Mouse (Mus musculus) spleen, adult 12 weeks (tissue): ENCODE data around the gene Card11.

Experiments used
- DNase-seq: peaks from one replicate; pipeline ENCODE4 v3.0.0; 2022; ENCODE audit warnings: low spot score

The Card11 gene

DNA sequence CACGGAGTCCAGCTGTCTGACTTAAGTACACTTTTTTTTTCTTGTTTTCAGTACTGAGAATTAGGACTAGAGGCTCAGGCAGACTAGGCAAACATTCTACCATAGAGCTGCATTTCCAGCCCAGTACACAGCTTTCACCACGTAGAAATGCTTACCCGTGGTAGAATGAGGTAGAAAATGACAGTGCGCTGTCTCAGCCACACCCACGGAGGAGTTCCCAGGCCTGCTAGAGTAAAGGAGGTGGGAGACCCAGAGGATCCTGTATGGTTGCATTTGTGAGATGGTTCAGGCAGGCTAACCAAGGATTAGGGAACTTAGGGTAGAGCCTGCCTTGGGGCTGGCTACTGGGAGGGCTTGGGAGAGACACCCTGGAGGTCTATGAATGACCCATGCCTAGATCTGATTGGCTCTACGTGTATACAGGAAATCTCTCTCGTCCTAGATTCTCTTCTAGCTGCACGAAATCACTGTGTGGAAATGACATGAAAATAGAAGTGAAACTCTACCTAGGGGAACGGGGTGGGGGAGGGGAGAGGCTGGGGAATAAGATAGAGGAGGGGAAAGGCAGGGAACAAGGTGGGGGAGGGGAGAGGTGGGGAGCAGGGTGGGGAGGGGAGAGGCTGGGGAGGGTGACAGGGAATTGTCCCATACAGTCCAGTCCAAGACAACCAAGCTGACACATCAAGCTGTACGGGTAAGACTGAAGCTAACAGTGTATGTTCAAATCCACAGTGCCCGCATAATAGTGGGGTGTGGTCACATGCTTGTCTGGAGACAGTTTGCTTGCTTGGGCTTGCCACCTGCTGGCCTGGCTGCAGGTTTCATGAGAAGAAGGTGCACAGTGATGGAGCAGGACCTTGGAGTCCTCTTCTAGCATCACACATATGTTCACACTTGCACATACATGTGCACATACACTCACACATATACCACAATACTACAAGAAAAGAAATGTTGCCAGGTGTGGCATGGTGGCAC lies 8.0 kb downstream of the Card11 start:
- DNase-seq = no peak

DNA sequence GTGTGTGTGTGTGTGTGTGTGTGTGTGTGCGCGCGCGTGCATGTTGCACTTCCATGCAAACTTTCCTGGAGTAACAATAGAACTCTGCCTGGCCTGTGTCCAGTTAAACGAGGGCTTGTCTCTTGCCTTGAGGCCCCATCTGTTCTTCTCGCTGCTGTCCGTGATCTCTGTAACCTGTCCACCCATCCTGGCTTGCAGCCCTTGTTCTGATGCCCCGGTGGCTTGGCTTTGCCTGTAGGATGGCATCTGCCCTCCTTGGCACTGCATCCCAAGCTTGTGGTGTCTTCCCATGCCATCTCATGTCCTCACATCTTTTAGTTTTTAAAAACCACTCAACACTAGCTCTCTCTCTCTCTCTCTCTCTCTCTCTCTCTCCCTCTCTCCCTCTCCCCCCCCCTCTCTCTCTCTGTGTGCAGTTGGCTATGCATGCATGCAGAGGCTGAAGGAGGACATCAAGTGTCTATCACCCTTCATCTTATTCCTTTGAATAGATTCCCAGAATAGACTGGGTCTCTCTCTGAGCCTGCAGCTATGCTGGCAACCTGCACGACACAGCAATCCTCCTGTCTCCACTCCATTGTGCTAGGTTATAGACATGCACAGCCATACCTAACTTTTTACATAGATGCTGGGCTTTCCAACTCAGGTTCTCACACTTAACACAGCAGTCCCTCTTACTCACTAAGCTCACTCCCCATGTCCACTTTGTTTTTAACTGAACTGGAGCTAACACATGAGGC lies 14.9 kb downstream of the Card11 start:
- no peak for DNase-seq

DNA sequence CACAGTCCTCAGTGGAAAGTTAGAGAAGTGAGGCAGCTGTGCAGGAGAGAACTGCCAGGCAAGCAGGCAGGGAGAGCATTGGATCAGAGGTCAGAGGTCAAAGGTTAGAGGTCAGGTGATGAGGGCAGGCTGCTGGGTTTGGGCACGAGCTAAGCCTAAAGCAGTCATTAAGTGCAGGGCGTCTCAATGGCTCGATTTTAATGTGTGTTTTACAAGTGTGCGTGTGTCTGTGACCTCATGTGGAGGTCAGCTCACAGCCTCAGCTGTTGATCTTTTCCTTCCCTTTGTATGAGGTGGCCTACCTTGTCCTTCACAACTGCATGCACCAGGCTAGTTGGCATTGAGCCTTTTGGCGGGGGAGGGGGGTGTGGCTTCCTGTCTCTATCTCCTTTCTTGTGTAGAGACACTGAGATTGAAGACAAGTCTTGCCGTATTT lies 19.0 kb downstream of the Card11 start:
- no peak for DNase-seq

DNA sequence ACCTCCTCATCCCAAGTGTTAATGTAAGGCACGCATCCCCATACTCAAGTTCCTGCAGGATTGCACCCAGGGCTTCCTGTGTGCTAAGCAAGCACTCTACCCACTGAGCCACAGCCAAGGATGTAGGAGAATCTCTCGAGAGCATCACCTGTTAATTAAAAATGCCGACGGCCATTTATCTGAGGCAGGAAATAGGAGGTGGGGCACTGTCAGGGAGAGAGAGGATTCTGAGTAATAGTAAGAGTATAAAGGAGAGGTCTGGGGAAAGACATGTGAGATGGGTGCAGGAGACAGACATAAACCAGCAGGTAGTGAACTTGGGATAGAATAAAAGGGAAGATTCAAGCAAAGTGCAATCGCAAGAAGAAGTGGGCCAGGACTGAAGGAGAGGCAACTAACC lies 19.6 kb downstream of the Card11 start:
- DNase-seq = no peak

DNA sequence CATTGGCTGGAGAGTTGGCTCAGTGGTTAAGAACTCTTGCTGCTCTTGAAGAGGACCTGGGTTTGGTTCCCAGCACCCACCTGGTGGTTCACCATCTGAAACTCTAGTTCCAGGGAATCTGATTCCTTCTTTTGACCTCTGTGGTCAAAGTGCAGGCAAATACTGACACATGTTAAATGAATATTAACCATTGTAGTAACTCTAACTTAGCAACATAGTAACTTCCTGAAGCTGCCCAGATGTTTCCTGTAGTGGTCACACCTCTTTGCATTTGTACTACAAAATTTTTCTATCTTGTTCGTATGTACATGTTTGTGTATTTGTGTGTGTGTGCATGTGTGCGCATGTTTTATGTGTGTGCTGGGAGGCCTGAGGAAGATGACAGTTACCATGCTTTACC lies 20.3 kb downstream of the Card11 start:
- DNase-seq = no peak

DNA sequence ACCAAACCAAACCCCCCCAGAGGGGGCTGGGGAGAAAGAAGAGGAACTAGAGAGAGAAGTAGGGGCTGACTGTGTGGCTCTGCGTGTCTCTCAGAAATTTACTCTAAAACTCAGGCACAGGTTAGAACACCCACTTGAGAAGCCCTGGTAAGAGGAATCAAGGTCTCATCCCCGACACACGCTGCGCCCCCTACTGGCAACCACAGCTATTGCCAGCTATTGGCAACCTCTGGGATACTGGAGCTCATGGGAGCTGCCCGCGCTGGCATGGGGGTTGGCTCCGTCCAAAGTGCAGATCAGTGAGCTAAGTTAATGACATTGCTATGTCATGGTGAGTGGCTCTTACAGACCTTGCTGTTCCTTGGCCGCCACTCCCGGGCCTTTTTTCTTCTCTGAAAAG lies 37.4 kb downstream of the Card11 start:
- peak; percentile 21 for DNase-seq

DNA sequence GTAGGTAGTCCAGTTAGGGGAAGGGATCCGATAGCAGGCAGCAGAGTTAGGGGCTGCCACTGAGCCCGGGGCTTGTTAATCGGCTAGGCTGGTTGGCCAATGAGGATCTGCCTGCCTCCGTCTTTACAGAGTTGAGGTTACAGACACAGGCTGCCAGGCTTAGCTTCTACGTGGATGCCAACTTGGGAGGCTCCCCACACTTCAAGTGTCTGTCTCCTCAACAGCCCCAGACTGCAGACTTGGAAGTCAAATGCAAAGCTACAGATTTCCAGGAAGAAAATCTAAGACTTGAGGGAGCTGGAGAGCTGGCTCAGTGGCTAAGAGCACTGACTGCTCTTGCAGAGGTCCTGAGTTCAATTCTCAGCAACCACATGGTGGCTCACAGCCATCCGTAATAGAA lies 39.6 kb downstream of the Card11 start:
- DNase-seq = no peak

DNA sequence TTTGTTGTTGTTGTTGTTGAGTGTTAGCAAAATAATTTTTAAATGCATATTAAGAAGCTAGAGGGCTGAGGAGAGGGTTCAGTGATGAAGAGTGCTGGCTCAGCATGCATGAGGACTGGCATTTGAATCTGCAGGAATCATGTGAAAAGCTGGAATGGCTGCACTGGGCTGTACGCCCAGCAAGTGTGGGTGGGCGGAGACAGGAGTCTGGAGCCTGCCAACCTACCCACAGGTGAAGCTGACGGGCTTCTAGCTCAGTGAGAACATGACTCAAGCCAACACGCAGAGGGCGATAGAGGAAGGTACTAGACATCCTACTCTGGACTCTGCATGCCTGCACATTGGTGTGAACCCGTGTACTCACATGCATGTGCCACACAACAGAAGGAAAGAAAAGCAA lies 41.2 kb downstream of the Card11 start:
- DNase-seq = no peak

DNA sequence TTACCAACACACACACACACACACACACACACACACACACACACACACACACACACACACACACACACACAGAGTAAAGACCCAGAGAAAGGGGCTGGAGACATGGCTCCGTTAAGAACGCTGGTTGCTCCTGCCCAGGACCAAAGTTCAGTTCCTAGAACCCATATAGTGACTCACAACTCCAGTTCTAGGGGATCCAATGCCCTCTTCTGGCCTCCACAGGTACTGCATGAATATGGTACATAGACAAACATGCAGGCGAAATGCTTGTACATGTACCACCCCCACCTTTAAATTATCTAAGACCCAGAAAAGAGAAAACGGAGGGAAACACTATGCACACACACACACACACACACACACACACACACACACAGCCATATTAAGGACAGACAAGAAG lies 43.3 kb downstream of the Card11 start:
- no peak for DNase-seq

DNA sequence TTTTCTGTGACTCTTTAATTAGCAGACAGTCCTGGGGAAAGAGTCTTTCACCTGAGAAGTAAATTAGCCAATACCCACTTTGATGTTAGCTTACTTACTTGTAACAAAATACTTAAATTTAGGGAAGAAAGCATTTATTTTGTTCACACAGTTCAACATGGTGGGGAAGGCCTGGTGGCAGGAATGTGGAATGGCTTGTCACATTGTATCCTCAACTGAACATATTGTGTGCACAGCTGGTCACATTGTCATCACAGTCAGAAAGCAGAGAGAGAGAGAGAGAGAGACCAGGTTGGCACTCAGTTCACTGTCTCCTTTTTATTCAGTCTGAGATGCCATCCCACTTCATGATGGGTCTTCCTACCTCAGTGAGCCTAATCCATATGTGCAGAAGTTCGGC lies 44.7 kb downstream of the Card11 start:
- DNase-seq = no peak

DNA sequence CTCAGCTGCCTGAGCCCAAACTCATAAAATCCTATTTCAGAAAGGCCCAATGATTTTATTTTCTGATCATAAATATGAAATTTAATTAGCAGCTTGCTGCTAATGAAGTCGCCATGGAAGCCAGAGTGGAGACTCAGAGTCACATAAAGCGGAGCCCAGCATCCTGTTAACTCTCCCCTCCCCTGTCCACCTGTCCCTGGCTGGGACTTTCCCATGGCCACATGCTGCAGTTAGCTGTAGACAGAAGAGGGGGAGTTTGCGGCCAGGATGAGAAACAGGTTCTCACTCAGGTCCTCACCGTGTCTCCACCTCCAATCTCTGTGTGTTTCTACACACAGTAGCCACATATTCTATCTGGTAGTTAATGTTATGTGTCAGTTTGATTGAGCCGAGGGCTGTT lies 48.6 kb downstream of the Card11 start:
- DNase-seq = peak; percentile 6

DNA sequence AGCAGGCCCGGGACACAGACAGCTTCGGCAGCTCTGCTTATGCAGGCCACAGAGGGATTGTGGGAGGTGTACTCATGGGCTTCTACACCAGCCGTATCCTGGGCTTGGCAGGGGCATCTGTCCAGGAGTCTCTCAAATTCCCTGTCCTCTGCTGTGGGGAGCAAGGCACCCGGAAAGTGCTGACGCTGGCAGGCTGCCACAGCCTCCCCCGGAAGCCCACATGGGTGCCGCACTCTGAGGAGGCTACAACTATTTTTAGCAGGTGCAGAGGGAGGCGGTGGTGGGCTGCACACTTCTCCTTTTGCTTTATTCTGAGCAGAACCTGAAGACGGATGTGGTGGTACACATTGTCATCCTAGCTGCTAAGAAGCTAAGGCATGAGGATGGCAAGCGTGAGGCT lies 52.4 kb downstream of the Card11 start:
- DNase-seq = peak; percentile 62

DNA sequence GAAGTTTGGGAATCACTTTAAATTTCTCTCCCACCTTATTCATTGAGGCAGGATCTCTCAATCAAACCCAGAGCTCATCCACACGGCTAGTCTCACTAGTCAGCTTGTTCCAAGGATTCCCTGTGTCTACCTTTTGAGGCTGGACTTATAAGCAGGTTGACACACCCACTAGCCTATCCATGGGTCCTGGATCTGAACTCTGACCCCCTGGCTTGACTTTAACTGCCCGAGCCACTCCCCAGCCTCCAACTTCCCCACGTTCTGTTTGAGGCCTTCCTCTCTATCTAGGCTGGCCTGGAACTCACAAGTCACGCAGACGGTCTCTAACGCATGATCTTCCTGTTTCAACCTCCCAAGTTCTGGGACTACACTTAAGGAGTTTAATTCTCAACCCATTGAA lies 54.3 kb downstream of the Card11 start:
- DNase-seq = no peak

DNA sequence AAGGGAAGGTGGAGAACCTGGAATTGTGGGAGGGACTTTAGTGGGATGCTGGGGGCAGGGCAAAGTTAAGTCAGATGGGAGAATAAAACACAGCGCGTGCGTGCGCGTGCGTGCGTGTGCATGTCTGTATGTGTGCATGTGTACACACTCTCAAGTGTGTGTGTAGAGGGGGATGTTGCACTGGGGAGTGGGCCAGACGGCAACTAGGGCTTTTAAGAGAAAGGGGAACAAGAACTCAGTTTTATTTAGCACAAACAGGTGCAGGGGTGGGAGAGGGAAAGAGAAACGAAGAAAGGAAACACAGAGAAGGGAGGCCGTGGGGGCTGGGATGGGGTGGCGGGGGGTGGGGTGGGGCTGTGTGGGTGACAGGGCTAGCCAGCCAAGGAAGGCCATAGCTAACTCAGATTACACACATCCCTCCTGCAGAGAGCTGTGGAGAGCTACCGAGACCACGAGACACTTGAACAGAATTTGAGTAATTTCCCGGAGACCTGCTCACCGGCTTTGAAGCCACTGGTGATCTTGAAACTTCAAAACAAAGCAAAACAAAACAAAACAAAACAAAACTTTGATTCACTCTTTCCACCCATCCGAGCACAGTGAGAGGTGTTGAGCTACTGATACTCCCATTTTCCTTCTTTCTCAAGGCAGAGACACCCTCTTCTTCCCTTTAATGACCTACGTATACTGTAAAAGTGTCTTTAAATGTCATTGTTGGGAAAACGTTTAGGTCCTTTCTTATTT lies 55.8 kb downstream of the Card11 start:
- peak; percentile 4 for DNase-seq

DNA sequence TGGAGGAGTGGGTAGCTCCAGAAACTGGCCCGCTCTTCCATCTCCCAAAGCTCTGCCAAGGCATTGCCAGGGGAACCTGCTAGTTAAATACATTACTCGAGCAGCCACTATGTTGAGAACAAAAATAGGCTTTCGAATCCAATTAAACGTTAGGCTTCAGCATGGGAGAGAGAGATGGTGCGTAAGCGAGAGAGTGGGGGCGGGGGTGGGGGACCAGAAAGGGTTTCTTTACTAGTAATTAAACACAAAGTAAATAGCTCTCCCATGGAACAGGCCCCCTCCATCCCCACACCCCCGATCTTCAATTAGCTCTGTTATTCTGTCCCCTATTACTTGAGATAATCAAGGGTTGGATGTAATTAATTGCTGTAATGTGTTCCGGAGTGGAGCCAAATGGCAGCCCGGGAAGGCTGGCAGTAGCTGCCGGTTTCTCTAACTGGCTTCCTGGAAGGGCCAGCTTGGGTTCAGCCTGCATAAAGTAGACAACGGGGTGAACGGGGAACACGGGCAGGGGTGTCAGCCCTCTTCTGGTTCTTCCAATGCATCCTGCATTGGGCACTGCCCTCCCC lies 59.4 kb downstream of the Card11 start:
- no peak for DNase-seq

DNA sequence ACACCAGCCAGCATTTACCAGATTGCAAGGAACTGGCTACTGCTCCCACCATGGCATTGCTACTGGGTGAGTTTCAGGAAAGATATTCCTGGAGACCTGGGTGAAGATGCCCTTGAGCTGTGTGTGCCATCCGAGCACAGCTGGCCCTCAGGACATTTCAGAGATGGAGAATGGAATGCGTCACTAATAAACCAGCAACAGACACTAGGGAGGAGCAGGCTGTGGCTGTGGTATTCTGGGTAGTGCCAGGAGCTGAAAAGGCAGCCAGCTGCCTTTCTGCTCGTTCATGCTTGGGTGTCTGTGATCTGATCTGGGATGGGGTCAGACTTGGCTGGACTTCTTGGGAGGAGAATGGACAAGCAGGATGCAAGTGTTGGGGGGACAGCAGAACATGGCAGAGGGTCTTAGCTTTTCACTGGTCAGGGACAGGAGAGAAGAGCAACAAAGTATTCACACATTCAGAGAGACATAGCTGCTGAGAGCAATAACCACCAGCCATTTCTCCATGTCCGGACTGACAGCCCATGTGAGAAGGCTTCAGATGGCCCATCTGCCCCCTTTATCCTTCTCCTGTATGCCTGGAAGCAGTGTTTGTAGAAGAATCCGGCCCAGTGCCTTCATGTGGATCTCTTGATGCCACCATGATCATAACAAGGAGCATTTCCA lies 60.0 kb downstream of the Card11 start:
- DNase-seq = no peak

DNA sequence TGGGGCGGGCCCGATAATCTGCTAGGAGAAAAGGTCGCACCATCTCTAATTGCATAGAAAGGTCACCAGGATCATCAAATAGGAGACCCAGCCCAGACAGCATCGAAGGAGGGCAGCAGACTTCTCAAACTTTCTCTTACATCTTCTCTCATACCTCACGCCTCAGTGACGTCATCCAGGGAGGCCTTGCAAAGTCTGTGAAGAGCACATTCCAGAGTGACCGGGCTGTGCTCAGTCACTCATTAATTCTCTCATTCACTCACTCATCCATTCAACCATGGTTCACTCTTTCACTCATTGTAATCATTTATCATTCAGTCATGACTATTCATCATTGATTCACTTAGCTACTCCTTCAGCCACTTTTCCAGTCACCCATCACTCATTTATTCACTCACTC lies 63.6 kb downstream of the Card11 start:
- DNase-seq = no peak

DNA sequence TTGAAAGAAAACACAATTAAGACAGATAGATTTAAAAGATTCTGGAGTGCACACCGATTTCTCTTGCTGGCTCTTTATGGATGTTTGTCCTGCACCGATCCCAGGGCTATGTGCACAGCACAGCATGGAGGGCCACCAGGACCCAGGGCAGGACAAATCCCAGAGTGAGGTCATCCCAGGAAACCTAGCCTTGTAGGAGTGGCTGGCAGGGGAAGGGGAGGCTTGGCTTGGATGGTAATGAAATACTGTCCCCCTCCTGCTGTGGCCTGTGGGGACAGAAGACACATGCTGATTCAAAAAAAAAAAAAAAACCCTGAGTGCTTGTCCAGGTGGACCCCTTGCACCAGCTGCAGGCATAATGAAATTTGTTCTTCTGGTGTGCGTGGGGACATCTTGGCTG lies 64.5 kb downstream of the Card11 start:
- no peak for DNase-seq

DNA sequence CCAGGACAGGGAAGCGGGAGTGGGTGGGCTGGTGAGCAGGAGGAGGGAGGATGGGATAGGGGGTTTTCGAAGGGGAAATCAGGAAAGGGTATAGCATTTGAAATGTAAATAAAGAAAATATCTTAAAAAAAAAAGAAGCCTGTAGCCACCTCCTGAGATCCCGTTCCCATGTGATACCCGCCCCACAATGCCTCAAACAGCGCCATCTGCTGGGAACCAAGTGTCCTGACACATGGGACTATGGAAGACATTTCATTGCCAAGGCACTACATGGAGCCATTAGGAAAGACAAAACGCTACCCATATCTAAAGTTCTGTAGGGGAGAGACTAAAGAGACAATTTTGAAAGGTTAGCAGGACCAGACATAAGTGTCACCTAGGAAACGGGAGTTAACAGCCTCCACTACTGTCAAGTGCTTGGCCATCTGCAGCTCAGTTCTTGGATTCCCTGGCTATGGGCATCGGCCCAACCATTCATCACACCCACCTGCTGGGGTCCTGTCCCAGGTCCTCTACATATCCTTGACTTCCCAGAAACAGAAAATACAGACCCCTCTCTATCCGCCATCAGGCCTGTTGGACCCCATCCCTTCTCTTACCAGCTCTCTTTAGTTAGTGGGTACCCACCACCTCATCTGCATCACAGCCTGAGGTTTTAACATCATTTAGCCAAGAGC lies 65.6 kb downstream of the Card11 start:
- no peak for DNase-seq

DNA sequence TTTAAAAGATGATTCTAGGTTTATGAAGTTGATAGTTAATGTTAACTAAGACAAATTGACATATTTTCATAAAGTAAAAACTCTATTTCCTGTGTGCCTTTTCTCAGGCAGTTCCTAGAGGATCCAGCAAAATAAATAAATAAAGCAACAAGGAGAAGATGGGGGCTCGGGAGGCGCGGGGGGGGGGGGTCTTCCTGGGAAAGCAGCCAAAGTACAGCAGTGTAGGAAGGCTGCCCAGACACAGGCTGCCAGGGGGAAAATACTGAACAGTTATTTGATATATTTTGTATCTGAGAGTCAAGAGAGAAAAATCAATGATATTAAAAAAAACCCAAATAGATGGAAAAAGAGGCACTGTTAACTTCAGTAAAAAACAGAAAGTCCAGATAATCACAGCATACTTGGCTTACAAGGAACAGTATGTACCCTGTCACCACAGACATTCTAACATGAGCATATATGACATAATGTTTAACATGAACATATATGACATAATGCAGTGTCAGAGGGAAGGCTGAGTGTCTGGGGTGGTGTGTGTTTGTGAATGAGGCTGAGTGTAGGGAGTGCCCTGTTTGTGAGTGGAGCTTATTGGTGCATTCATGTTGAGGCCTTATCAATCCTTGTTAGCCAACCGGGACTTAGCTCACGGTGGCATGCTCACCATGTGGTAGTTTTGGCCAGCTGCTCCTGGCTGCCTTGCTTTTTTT lies 68.7 kb downstream of the Card11 start:
- DNase-seq = no peak
